Mouse (Mus musculus) E14TG2a.4 (cell line): ENCODE data around the gene Slc17a2.

Experiments used
- CTCF ChIP-seq: conservative IDR thresholded peaks from 2 replicates; pipeline ENCODE4 v1.5.1; 2014; ENCODE audit warnings: low read length
- NANOG ChIP-seq: IDR thresholded peaks from 2 replicates; pipeline ENCODE4 v1.6.1; 2014; ENCODE audit warnings: borderline replicate concordance, low read length, mixed read lengths
- POU5F1 ChIP-seq: IDR thresholded peaks from 2 replicates; pipeline ENCODE4 v1.6.1; 2014; ENCODE audit warnings: low read length, borderline replicate concordance

DNA sequence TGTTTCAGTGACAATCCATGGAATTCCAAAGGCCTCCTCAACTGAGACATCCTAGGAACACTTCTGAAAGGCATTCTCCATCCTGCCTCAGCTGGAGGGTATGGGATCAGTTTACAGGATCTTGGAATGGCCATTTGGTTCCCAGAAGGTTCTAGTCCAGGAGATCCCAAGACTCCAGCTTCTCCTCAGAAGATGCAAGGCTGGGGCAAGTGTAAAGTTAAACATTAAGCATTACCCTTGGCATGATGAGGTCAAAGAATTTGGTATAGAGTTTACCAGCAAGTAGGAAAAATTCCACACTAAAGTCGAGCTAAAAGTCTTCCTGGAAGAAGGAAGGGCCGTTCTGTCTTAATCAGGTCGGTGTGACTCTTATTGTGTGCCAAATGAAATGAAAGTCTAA is 63.2 kb downstream of the Slc17a2 start:
- TF ChIP-seq CTCF, result no peak
- no peak for TF ChIP-seq POU5F1
- no peak for TF ChIP-seq NANOG
